Mouse (Mus musculus) liver, embryonic 14.5 days (tissue): ENCODE results near the gene Srsf6.

Source experiments
- CTCF ChIP-seq: IDR thresholded peaks from 2 replicates; pipeline ENCODE4 v1.5.1; 2016; ENCODE audit warnings: antibody characterized with exemption, low read depth, control low read depth
- EP300 ChIP-seq: IDR thresholded peaks from 2 replicates; pipeline ENCODE4 v1.6.1; 2016; ENCODE audit warnings: antibody characterized with exemption, low read depth

DNA sequence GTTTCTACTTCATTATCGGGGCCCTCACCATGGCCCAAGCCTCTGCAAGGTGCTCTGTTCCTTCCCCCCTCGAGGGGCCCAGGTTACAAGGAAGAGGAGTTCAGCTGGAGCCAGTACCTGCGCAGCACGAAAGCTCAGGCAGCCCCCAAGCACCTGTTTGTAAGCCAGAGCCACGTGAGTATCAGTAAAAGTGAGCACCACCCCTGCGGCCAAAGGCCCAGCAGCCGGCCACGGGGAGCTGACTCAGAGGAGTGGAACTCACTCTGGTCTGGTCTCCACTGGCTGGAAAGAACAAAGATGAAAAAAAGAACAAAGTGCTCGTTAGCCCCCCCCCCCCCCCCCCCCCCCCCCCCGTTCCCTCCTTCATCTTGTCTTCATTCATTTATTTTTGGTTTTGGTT is 30.0 kb downstream of the Srsf6 start:
- TF ChIP-seq CTCF (no peak), EP300 (no peak)
